Mouse (Mus musculus) heart, postnatal 36 days (tissue): ENCODE measurements around the gene Ell2. TPM values are rescaled to one million over a fixed set of nuclear protein-coding genes. Genes with fewer than 3 reads are reported as not detected.
"Not testable (repeated sequence)": the region's sequence is repeated elsewhere in the genome, so short reads cannot be mapped to it uniquely, and the experiment has no call there.

Experiments used
- DNase-seq, 2 experiments: peaks; one replicate each; pipeline ENCODE4 v3.0.0; 2021 to 2022
- intact Hi-C: fragments of 180-260 bp; cut with DNase I; formaldehyde crosslinking; loops from one replicate; pipeline ENCODE4 v1.15.1; 2025
- total RNA-seq, 2 experiments: library from RNA; stranded (reverse); gene quantifications; 2 replicates each; pipeline ENCODE4 v1.2.3; 2021

The Ell2 gene
- 10 to 100 TPM; 17.0 to 23.2 TPM for total RNA-seq

GRCm38 (mm10) chr13:75706457-75706856, at the start of gene Ell2:
Gene Ell2 (plus strand): TSS chr13:75706757.
- intact Hi-C loops = loop anchor here (5.0 to 10.0 kb wide), 5 partner anchors 46 to 308 kb away; partner anchors contain the start of genes Rfesd and Rhobtb3
- DNase-seq = no peak

- intact Hi-C loops = no loop called here
- DNase-seq = no peak
Observed at GRCm38 (mm10) chr13:75685438-75685837, 21.1 kb upstream of the Ell2 start.

GRCm38 (mm10) chr13:75686995-75687394, 19.6 kb upstream of the Ell2 start:
- intact Hi-C loops = no loop called here
- DNase-seq = no peak

- no peak for DNase-seq
- intact Hi-C loops = no loop called here
Observed at GRCm38 (mm10) chr13:75691625-75692024, 14.9 kb upstream of the Ell2 start.

GRCm38 (mm10) chr13:75693081-75693480, 13.5 kb upstream of the Ell2 start:
- intact Hi-C loops = no loop called here
- no peak for DNase-seq

GRCm38 (mm10) chr13:75702814-75703213, 3.7 kb upstream of the Ell2 start:
- intact Hi-C loops = loop anchor here (10.0 kb wide), 2 partner anchors 242 to 312 kb away; partner anchors contain the start of genes Rfesd and Rhobtb3
- no peak for DNase-seq

GRCm38 (mm10) chr13:75706882-75707816, 592 bp downstream of the Ell2 start:
- intact Hi-C loops = loop anchor here (5.0 to 10.0 kb wide), 5 partner anchors 45 to 308 kb away; partner anchors contain the start of genes Rfesd and Rhobtb3
- DNase-seq = peak; percentile 87 to 90

GRCm38 (mm10) chr13:75707821-75708636, 1.5 kb downstream of the Ell2 start:
- intact Hi-C loops = loop anchor here (5.0 to 10.0 kb wide), 5 partner anchors 44 to 307 kb away; partner anchors contain the start of genes Rfesd and Rhobtb3
- peak in 1 of 2 experiments; percentile 66 for DNase-seq

- intact Hi-C loops = loop anchor here (5.0 to 10.0 kb wide), 5 partner anchors 44 to 306 kb away; partner anchors contain the start of genes Rfesd and Rhobtb3
- DNase-seq = no peak
Observed at GRCm38 (mm10) chr13:75708637-75709002, 2.1 kb downstream of the Ell2 start.

GRCm38 (mm10) chr13:75709026-75709778, 2.6 kb downstream of the Ell2 start:
- no peak for DNase-seq
- intact Hi-C loops = loop anchor here (5.0 to 10.0 kb wide), 5 partner anchors 43 to 306 kb away; partner anchors contain the start of genes Rfesd and Rhobtb3

- intact Hi-C loops = loop anchor here (5.0 kb wide), 1 partner anchor 167 kb away; no protein-coding TSS in a partner anchor
- DNase-seq = no peak
Observed at GRCm38 (mm10) chr13:75710152-75710551, 3.6 kb downstream of the Ell2 start.

- intact Hi-C loops = loop anchor here (5.0 kb wide), 1 partner anchor 166 kb away; no protein-coding TSS in a partner anchor
- DNase-seq = not testable (repeated sequence)
Observed at GRCm38 (mm10) chr13:75711517-75711916, 5.0 kb downstream of the Ell2 start.

- not testable (repeated sequence) for DNase-seq
- intact Hi-C loops = loop anchor here (5.0 kb wide), 1 partner anchor 165 kb away; no protein-coding TSS in a partner anchor
Observed at GRCm38 (mm10) chr13:75712544-75712943, 6.0 kb downstream of the Ell2 start.

GRCm38 (mm10) chr13:75714407-75714806, 7.8 kb downstream of the Ell2 start:
- intact Hi-C loops = loop anchor here (5.0 kb wide), 1 partner anchor 163 kb away; no protein-coding TSS in a partner anchor
- no peak for DNase-seq

GRCm38 (mm10) chr13:75717638-75718302, 11.2 kb downstream of the Ell2 start:
- DNase-seq = no peak
- intact Hi-C loops = no loop called here

GRCm38 (mm10) chr13:75718376-75718775, 11.8 kb downstream of the Ell2 start:
- DNase-seq = no peak
- intact Hi-C loops = no loop called here

- intact Hi-C loops = no loop called here
Observed at GRCm38 (mm10) chr13:75719645-75720044, 13.1 kb downstream of the Ell2 start.

GRCm38 (mm10) chr13:75726569-75727373, 20.2 kb downstream of the Ell2 start:
- intact Hi-C loops = no loop called here
- no peak for DNase-seq

More at GRCm38 (mm10) chr13:75719645-75720044, 13.1 kb downstream of the Ell2 start:
- no peak for DNase-seq
